Mouse (Mus musculus) mammary gland, adult 2 months (tissue): Measurements from ENCODE around the gene Hist1h1t. TPM values are rescaled to one million over a fixed set of nuclear protein-coding genes. Genes with fewer than 3 reads are reported as not detected.

Experiments
- polyA plus RNA-seq: library from polyadenylated mRNA; depleted of rRNA; stranded (reverse); fragments of >200 nt; gene quantifications from 2 replicates; pipeline ENCODE4 v1.2.3, GENCODE M21; 2012; ENCODE audit warnings: low replicate concordance; rRNA removed

The Hist1h1t gene
- not detected in 2 replicates for polyA plus RNA-seq

GRCm38 (mm10) chr13:23695514-23695913, at the start of gene Hist1h1t:
Gene Hist1h1t, plus strand, starts transcription at chr13:23695814.

DNA sequence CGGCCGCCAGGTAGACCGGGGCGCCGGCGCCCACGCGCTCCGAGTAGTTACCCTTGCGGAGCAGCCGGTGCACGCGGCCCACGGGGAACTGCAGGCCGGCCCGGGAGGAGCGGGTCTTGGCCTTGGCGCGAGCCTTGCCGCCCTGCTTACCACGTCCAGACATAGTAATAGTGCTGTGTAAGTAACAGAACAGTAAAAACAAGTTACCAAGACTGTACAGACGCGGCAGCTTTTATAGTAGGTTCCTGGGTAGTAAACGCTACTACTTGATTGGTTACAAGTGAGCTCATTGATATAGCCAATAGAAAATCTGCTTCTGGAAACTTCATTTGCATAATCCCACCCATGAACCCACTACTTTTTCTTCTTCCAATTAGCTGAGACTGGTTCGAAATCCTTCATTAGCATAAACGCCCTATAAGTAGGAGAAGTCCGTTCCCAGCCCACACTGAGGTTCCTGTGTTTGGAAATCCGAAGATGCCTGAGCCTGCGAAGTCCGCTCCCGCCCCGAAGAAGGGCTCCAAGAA, 11.8 kb upstream of the Hist1h1t start, which contains the start of the genes Hist1h2ac and Hist1h2bc:
Gene Hist1h2ac (minus strand): TSS at position 194 of the 527 bp plus-strand sequence.
Gene Hist1h2bc (plus strand): TSS at position 445 of the 527 bp plus-strand sequence.

DNA sequence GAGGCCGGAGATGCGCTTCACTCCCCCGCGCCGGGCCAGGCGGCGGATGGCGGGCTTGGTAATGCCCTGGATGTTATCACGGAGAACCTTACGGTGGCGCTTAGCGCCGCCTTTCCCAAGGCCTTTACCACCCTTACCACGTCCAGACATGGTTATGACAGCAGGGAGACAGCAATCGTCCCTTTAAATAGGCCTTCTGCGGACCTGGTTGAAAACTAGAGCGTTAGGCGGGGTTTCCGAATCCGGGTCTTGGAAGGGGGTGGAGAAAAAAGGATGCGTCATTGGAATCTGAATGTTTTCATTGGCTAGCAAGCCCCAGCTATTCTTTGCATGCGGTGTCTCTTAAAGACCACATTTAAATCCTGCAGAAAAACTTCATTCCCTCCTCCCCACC, 2.7 kb downstream of the Hist1h1t start, which contains the start of gene Hist1h4c:
Gene Hist1h4c (minus strand): TSS at position 155 of the 394 bp plus-strand sequence.

GRCm38 (mm10) chr13:23710374-23711089, 14.9 kb downstream of the Hist1h1t start, which contains the start of gene Hfe:
Gene Hfe, minus strand, starts transcription at chr13:23710854.

GRCm38 (mm10) chr13:23738677-23739068, 43.1 kb downstream of the Hist1h1t start, which contains the start of gene Hist1h1c:
Gene Hist1h1c, plus strand, starts transcription at chr13:23738808.

GRCm38 (mm10) chr13:23745381-23746161, 50.0 kb downstream of the Hist1h1t start, which contains the start of gene Hist1h3c:
Gene Hist1h3c, minus strand, starts transcription at chr13:23745602.

Other genes with a start within 250 kb of the Hist1h1t start
- gene Btn1a1, start 229.9 kb upstream of the Hist1h1t start, polyA plus RNA-seq = 7.6 and 14.7 TPM in 2 replicates
- 0.22 TPM in 1 of 2 replicates, not detected in the other for gene Btn2a2, start 207.0 kb upstream of the Hist1h1t start, polyA plus RNA-seq
- gene Hist1h4h, start 164.8 kb upstream of the Hist1h1t start, polyA plus RNA-seq = 38.0 and 58.7 TPM in 2 replicates
- 11.2 and 126 TPM in 2 replicates for gene Hist1h2af, start 161.9 kb upstream of the Hist1h1t start, polyA plus RNA-seq
- 5.9 and 13.3 TPM in 2 replicates for gene Hist1h3g, start 160.4 kb upstream of the Hist1h1t start, polyA plus RNA-seq
- gene Hist1h2bh, start 152.4 kb upstream of the Hist1h1t start, polyA plus RNA-seq = 0.78 and 1.9 TPM in 2 replicates
- gene Hist1h3f, start 151.8 kb upstream of the Hist1h1t start, polyA plus RNA-seq = 1.0 and 5.4 TPM in 2 replicates
- 2.2 and 6.6 TPM in 2 replicates for gene Hist1h4f, start 144.2 kb upstream of the Hist1h1t start, polyA plus RNA-seq
- 0.13 and 0.16 TPM in 2 replicates for gene Hist1h1d, start 142.6 kb upstream of the Hist1h1t start, polyA plus RNA-seq
- gene Hist1h3e, start 133.4 kb upstream of the Hist1h1t start, polyA plus RNA-seq = 6.4 and 27.3 TPM in 2 replicates
- gene Hist1h2ae, start 124.6 kb upstream of the Hist1h1t start, polyA plus RNA-seq = 1.2 and 9.3 TPM in 2 replicates
- gene Hist1h2bg, start 124.4 kb upstream of the Hist1h1t start, polyA plus RNA-seq = 13.0 and 31.0 TPM in 2 replicates
- gene Hist1h2bf, start 121.6 kb upstream of the Hist1h1t start, polyA plus RNA-seq = 4.0 and 7.4 TPM in 2 replicates
- 0.65 and 4.8 TPM in 2 replicates for gene Hist1h2ad, start 121.4 kb upstream of the Hist1h1t start, polyA plus RNA-seq
- 4.1 and 8.7 TPM in 2 replicates for gene Hist1h3d, start 120.1 kb upstream of the Hist1h1t start, polyA plus RNA-seq
- gene Hist1h4d, start 114.2 kb upstream of the Hist1h1t start, polyA plus RNA-seq = 5.3 and 12.9 TPM in 2 replicates
- 3.1 and 3.9 TPM in 2 replicates for gene Hist1h2be, start 74.7 kb upstream of the Hist1h1t start, polyA plus RNA-seq
- gene Hist1h1e, start 73.3 kb upstream of the Hist1h1t start, polyA plus RNA-seq = 1.8 and 2.0 TPM in 2 replicates
- 0.23 and 1.3 TPM in 2 replicates for gene Hist1h2ac, start 11.9 kb upstream of the Hist1h1t start, polyA plus RNA-seq
- 185 and 224 TPM in 2 replicates for gene Hist1h2bc, start 11.6 kb upstream of the Hist1h1t start, polyA plus RNA-seq
- gene Hist1h4c, start 2.6 kb downstream of the Hist1h1t start, polyA plus RNA-seq = 2.4 and 6.0 TPM in 2 replicates
- 28.3 and 37.4 TPM in 2 replicates for gene Hfe, start 15.0 kb downstream of the Hist1h1t start, polyA plus RNA-seq
- gene Hist1h1c, start 43.0 kb downstream of the Hist1h1t start, polyA plus RNA-seq = 45.0 and 48.4 TPM in 2 replicates
- 2.4 and 16.2 TPM in 2 replicates for gene Hist1h3c, start 49.8 kb downstream of the Hist1h1t start, polyA plus RNA-seq
- gene Hist1h2bb, start 50.9 kb downstream of the Hist1h1t start, polyA plus RNA-seq = 3.7 and 13.5 TPM in 2 replicates
- 1.0 and 14.9 TPM in 2 replicates for gene Hist1h2ab, start 55.3 kb downstream of the Hist1h1t start, polyA plus RNA-seq
- gene Hist1h3b, start 56.5 kb downstream of the Hist1h1t start, polyA plus RNA-seq = 4.0 and 16.0 TPM in 2 replicates
- 1.3 and 6.8 TPM in 2 replicates for gene Hist1h4b, start 61.2 kb downstream of the Hist1h1t start, polyA plus RNA-seq
- 1.6 and 6.5 TPM in 2 replicates for gene Hist1h4a, start 65.4 kb downstream of the Hist1h1t start, polyA plus RNA-seq
- gene Hist1h3a, start 66.6 kb downstream of the Hist1h1t start, polyA plus RNA-seq = 3.1 and 16.8 TPM in 2 replicates
- 0.47 TPM in 1 of 2 replicates, not detected in the other for gene Hist1h1a, start 67.9 kb downstream of the Hist1h1t start, polyA plus RNA-seq
- 0.10 TPM in 1 of 2 replicates, not detected in the other for gene Trim38, start 74.1 kb downstream of the Hist1h1t start, polyA plus RNA-seq
- 0.25 TPM in 1 of 2 replicates, not detected in the other for gene Slc17a2, start 111.2 kb downstream of the Hist1h1t start, polyA plus RNA-seq
- 0.10 TPM in 1 of 2 replicates, not detected in the other for gene Slc17a3, start 143.6 kb downstream of the Hist1h1t start, polyA plus RNA-seq
- 0.22 and 0.48 TPM in 2 replicates for gene Slc17a1, start 171.9 kb downstream of the Hist1h1t start, polyA plus RNA-seq
- 0.13 TPM in 1 of 2 replicates, not detected in the other for gene Slc17a4, start 219.2 kb downstream of the Hist1h1t start, polyA plus RNA-seq
- gene Hist1h2ba, start 238.3 kb downstream of the Hist1h1t start, polyA plus RNA-seq = not detected in 2 replicates
- gene Hist1h2aa, start 238.6 kb downstream of the Hist1h1t start, polyA plus RNA-seq = not detected in 2 replicates